Mouse (Mus musculus) adrenal gland, postnatal 14 days (tissue): ENCODE results near the gene Fcer2a. TPM values are rescaled to one million over a fixed set of nuclear protein-coding genes. Genes with fewer than 3 reads are reported as not detected.

Experiments
- DNase-seq: peaks from one replicate; pipeline ENCODE4 v3.0.0; 2021; ENCODE audit warnings: mixed read lengths
- total RNA-seq: library from RNA; stranded (reverse); gene quantifications from 2 replicates; pipeline ENCODE4 v1.2.3, GENCODE M21; 2021

Fcer2a gene
- total RNA-seq, 1 experiment from 2014 or later = 0.63 TPM

DNA sequence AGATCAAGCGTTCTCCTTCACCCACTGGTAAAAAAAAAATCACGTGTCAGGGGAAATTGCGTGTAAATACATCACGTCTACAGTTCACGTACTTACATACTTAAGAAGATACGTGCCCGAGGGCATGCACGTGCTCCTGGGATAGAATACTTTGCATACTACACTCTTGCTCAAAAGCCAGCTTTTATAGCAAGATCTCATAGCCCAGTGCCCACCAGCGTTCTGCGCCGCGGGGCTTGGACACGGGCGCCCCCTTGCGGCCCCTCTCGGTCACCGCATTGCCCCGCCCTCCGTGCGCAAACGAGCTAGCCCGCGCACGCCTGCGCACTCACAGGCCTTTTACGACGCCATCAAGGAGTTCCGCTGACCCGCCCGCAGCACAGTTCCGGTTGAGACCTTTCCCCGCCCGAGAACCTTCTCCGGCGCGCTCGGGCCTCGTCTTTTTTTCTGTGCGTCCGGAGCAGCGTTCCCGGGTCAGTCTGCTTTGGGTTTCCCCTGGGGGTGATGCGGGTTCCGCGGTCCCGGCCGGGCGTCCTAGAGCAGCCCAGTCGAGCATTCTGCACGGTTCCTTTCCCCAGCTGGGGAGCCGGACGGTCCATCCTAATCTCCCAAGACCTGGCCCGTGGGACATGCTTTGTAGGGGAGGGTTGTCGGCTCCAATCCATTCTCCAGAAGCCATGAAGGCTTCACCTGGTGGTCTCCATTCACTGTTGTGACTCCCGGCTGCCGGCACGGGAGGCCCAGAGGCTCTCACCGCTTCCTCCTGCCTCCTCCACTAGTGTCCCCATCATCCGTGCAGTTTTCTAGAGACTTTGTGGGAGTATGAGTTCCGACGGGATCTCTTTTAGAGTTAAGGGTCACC lies 17.6 kb downstream of the Fcer2a start, which contains the start of gene Trappc5:
Trappc5 (plus strand) TSS at position 169 of the 862 bp plus-strand sequence.
- peak; percentile 96 for DNase-seq

DNA sequence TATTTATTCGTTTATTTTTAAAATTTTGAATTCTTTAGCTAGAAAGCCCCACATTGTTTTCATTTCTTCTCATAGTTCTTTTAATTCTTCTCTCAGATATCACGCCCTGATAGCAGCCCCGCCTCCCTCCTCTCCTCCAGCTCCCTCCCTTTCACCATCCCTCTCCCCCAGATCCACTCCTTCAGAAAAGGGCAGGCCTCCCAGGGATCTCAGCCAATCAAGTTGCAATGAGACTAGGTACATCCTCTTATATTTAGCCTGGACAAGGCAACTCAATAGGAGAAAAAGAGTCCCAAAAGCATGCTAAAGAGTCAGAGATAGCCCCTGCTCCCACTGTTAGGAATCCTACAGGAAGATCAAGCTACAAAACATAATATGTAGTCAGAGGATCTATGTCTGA lies 19.3 kb downstream of the Fcer2a start:
- no peak for DNase-seq

DNA sequence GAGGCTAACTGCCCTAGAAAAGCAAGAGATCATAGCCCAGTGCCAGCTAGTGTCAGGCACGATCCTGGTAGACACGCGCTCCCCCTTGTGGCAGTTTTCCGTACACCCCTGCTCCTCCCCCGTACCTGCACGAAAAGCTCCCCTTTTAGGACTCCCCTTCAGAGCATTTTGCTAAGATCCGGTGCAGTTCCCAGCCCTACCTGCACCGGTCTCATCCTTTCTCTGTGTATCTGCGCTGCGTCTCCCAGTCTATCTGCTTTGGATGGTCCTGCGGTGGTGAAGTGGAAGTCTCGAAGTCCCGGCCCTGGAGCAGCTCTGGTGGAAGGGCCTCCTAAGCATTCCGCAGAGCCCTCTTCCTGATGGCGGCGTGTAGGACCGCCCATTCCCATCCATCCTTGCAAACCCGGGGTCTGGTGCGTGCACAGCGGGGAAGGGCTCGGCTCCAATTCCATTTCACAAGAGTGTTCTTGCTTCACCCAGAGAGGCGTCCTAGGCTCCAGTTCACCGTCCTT lies 21.9 kb downstream of the Fcer2a start, which contains the start of gene Fcor:
Fcor (minus strand) TSS at position 383 of the 512 bp plus-strand sequence.
- DNase-seq = peak; percentile 91

DNA sequence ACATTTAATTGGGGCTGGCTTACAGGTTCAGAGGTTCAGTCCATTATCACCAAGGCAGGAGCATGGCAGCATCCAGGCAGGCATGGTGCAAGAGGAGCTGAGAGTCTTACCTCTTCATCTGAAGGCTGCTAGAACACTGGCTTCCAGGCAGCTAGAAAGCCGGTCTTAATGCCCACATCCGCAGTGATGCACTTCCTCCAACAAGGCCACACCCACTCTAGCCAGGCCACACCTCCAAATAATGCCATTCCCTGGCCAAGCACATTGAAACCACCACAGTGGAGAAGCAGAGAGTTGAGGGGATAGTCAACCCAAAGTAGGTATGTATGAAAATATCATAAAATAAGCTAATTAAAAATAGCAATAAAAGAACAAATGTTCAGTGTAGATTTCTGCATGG lies 23.6 kb downstream of the Fcer2a start:
- no peak for DNase-seq

DNA sequence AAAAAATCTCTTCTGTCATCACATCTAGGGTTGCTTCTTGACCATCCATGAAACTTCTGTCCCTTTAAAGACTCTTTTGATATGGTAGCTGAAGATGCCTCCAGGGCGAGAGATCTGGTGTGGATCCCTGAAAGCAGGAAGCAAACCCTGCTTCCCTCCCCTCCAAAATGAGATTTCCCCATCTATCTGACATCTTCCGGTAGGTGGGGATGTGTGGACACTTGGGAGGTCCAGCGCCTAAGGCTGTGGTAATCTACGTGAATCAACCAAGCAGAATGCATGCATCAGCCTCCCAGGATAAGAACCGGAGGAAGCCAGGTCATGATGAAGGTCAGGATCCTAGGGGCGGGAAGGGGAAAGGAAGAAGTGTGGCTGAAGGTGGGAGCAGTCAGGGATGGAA lies 28.5 kb downstream of the Fcer2a start, which contains the start of gene Mcemp1:
Mcemp1 (plus strand) TSS at position 248 of the 400 bp plus-strand sequence.
- no peak for DNase-seq

DNA sequence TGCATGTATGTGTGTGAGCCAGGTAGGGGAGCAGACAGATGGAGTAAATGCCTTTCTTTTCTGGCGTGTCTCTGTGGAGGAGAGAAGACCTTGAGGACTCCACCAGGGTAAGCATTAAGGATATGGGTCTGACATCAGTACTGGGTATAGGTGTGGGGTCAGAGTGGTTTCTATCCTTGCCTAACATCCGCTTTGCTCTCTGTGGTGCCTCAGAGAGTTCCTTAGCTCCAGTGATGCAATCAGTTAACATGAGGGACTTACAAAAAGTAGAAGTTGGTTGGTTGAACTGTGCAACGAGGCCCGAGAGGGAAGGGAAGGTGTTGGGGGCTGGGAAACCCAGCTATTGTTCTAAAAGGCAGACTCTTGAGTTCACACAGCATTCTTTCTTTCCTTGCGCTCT lies 29.6 kb downstream of the Fcer2a start:
- DNase-seq = no peak

DNA sequence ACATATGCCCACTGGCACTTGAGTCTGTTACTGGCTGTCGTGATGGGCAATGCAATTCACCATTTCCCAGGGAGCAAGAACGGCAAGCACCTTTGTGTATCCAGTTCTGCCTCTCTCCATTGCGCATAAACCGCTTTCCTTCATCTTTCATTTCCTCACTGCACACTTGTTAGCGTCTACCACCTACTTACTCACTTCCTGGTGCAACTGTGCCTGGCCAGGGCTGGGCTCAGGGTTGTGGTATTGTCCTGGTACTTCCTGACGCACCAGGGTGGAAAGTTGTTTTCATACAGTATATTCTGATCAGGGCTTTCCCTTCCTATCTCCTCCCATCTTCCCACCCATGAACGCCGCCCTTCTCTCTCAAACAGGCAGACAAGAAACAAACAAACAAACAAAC lies 33.1 kb downstream of the Fcer2a start:
- DNase-seq = no peak

DNA sequence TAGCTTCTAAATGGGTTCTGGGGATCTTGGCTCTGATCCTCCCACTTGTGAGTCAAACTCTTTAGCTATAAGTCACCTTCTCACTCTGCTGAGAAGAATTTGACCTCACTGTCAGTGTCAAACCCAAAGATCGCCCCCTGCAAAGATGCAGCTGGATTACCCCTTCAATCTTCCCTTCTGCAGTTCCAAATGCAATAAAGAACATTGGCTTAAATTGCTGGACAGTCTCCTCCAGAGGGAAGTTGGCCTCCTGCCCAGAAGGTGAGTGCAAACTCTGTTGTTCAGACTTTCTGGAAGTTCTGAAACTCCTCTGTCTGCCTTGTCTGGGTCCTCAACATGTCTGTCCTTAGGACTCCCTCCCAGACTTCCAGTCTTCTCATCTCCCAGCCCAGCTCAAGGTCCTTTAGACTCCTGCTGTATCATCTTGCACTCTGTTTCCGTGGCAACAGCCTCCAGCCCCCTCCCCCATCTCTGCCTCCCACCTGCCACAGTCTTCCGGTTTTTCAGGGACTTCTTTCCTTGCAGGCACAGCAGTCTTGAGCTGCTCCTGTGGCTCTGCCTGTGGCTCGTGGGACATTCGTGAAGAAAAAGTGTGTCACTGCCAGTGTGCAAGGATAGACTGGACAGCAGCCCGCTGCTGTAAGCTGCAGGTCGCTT lies 37.1 kb downstream of the Fcer2a start:
- DNase-seq = peak; percentile 45

DNA sequence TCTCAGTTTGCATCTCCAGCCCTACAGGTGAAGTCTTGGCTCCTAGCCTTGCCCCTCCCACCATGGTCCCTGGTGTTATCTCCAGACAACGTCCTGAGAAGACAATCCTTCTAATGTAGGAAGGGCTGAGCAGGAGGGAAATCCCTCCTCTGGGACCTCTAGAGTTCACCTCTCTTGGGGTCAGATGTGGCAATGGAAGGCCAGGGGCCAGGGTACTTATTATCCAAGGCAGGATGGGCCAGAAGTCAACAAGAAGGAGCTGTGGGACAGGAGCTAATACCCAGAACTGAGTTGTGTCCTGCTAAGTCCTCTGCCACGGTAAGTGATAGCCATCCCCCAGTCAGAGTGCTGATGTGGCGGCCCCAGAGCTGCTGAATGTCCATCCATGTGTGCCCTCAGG lies 38.4 kb downstream of the Fcer2a start, which contains the start of gene Retn:
Retn (plus strand) TSS at position 245 of the 400 bp plus-strand sequence.
- DNase-seq = peak; percentile 38

DNA sequence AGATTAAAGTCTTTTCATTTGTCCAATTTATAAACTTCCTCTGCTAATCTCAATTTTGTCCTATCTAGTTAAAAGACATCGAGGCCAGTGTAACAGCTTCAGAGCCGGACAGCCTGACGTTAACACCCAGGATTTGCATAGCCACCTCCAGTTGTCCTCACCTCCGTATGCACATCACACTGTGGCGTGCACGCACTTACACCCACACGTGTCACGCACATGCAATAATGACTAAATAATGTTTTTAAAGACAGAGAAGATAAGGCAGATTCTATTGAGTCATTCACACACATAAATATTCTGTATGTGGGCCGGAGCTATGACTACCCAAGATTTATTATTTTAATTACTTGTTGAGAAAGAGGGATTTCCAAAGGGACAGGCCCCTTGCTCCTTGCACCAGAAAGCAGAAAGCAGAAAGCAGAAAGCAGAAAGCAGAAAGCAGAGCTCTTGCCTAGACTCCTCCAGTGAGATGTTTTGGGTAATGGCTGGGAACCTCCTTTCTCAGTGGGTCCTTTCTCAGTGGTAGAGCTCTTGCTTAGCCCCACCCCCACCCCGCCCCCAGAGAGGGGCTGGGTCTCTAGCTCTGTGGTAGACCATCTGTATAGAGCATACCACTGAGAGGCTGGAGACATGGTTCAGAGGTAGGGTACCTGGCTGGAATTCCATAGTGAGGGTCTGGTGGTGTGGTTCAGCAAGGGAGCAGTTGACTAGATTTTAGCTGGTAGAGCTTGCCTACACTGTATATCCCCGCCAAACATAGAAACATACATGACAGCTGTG lies 39.1 kb downstream of the Fcer2a start:
- peak; percentile 13 for DNase-seq

DNA sequence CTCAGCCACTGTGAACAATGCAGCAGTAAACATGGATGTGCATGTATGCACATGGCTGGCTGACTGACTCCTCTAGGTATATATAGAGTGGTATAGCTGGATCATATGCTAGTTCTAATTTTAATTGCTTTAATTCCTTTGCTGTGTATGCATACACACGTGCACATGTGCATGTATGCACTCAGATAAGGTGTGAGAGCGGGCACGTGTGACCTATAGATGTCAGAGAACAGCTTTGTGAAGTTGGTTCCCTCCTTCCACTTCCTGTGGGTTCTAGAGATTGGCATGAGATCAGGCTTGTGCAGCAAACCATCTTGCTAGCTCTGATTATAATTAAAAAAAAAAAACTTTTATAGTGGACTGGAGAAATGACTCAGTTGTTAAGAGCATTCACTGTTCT lies 41.1 kb downstream of the Fcer2a start:
- DNase-seq = no peak

DNA sequence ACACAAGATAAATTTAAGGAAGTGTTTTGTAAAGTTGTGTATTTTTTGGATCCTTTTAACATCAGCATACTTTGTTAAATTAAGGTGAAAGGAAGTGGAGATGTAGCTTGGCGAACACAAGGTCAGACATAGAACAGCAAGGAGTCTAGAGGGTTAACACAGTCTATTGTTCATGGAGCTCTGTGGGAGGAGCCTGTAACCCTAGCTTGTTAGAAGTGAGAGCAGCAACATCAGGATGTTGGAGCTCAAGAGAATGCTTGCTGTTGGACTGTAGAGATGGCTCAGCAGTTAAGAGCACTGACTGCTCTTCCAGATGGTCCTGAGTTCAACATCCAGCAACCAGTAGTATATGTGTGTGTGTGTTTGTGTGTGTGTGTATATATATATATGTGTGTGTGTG lies 45.0 kb downstream of the Fcer2a start:
- DNase-seq = no peak

DNA sequence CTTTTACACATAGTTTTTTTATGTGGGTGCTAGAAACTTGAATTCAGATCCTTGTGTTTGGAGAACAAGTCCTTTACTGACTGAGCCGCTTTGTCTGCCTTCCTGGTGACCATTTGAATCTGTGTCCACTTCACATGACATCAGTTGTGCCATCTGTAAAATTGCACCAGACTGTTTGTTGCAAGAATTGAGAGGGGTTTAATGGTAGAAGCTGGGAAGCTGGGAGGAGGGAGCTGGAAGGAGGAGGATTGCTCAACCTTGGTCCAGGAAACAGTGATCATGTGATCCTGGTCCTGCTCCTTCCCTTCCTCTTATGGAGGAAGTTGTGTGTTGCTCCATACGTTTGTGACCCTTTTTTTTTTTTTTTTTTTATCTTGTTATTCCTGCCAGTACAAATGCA lies 45.7 kb downstream of the Fcer2a start:
- DNase-seq = no peak

DNA sequence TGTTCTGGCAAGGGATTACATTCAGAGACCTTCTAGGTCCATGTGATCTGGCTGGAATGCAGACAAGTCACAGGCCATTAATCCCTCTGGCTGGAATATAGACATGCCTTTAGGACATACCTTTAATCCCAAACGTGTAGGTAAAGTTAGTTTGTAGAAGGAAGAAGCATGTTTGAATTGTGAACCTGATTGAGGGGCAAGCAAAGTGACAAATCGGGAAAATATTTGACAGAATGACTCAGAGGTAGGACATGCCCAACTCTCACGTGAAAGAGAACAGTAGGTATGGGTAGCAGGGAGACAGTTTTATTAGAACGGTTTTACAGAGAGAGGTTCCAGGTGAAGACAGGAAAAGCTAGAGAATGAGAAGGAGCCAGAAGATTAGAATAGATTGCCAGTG lies 46.4 kb downstream of the Fcer2a start:
- no peak for DNase-seq

DNA sequence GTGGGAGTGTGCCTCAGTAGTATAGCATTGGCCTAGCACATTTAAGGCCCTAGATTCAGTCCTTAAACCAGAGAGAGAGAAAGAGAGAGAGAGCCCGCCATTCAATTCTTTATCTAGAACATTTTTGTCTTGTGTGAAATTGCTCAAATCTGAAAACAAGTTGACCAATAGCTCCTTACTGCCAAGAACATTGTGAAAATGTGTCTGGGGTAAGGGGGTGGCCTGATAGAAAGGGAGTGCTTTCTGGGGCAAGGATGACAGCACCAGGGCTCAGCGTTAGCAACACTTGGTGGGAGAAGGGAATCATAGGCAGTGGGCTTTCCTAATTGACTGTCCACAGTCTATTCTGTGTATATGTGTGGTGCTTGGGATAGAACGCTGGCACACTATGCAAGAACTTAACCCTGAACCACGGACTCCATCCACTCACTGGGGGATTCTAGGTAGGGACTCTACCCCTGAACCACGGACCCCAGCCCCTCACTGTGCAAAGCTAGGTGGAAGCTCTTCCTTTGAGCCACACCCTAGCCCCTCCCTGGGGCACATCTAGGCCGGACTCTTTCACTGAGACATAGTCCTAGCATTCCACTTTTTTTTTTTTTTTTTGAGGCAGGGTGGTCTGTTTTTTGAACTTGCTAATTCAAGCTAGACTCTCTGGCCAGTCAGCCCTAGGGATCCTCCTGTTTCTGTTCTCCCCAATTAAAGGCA lies 47.0 kb downstream of the Fcer2a start:
- DNase-seq = peak; percentile 27

DNA sequence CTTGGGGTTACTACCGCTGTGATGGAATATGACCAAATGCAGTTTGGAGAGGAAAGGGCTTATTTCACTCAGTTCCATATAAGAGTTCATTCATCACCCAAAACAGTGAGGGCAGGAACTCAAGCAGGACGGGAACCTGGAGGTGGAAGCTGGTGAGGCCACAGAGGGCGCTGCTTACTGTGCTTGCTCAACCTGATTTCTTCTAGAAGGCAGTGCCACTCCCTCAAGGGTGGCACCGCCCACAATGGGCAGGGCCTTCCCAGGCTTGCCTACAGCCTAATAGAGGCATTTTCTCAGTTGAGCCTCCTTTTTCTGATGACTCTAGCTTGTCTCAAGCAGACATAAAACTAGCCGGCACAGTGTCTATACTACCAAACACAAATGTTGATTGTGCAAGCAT lies 48.2 kb downstream of the Fcer2a start:
- peak; percentile 85 for DNase-seq

Other genes with a start within 250 kb of the Fcer2a start
- 12.8 and 13.5 TPM in 2 replicates for gene Pex11g, start 226.5 kb downstream of the Fcer2a start, total RNA-seq
- gene Tex45, start 223.3 kb downstream of the Fcer2a start, total RNA-seq = not detected in 2 replicates
- 19.2 and 24.7 TPM in 2 replicates for gene Zfp358, start 201.0 kb downstream of the Fcer2a start, total RNA-seq
- 31.8 and 37.5 TPM in 2 replicates for gene Mcoln1, start 193.7 kb downstream of the Fcer2a start, total RNA-seq
- 29.9 and 41.0 TPM in 2 replicates for gene Pnpla6, start 178.8 kb downstream of the Fcer2a start, total RNA-seq
- gene C330021F23Rik, start 126.2 kb downstream of the Fcer2a start, total RNA-seq = 0.52 TPM in 1 of 2 replicates, not detected in the other
- 8.8 and 10.3 TPM in 2 replicates for gene Camsap3, start 106.9 kb downstream of the Fcer2a start, total RNA-seq
- 31.5 and 38.2 TPM in 2 replicates for gene Xab2, start 72.9 kb downstream of the Fcer2a start, total RNA-seq
- 121 TPM in 2 replicates for gene Pet100, start 72.6 kb downstream of the Fcer2a start, total RNA-seq
- not detected in 2 replicates for gene Pcp2, start 68.6 kb downstream of the Fcer2a start, total RNA-seq
- gene Stxbp2, start 63.2 kb downstream of the Fcer2a start, total RNA-seq = 79.6 and 116 TPM in 2 replicates
- gene Retn, start 38.4 kb downstream of the Fcer2a start, total RNA-seq = 9.5 and 19.9 TPM in 2 replicates
- 0.37 and 0.75 TPM in 2 replicates for gene Mcemp1, start 28.4 kb downstream of the Fcer2a start, total RNA-seq
- 26.9 and 29.5 TPM in 2 replicates for gene Fcor, start 21.8 kb downstream of the Fcer2a start, total RNA-seq
- gene Trappc5, start 17.9 kb downstream of the Fcer2a start, total RNA-seq = 19.6 and 22.0 TPM in 2 replicates
- gene Clec4g, start 26.5 kb upstream of the Fcer2a start, total RNA-seq = 2.6 and 7.4 TPM in 2 replicates
- 0.52 and 0.94 TPM in 2 replicates for gene Cd209a, start 54.8 kb upstream of the Fcer2a start, total RNA-seq
- gene Cd209e, start 160.1 kb upstream of the Fcer2a start, total RNA-seq = not detected in 2 replicates
- gene Cd209d, start 184.4 kb upstream of the Fcer2a start, total RNA-seq = 0.63 and 1.5 TPM in 2 replicates
- gene Cd209b, start 232.7 kb upstream of the Fcer2a start, total RNA-seq = 1.7 and 18.9 TPM in 2 replicates